Mouse (Mus musculus) liver, adult 2 months (tissue): ENCODE results near the gene Flcn.

ENCODE experiments used
- CTCF ChIP-seq: fragments of 200-500 bp; IDR thresholded peaks from 2 replicates; pipeline ENCODE4 v1.5.1; 2011; ENCODE audit warnings: low read depth, low read length, control low read depth
- POLR2A ChIP-seq: fragments of 200-500 bp; IDR thresholded peaks from 2 replicates; pipeline ENCODE4 v1.6.1; 2011; ENCODE audit warnings: low read length, control low read depth; ENCODE audit not compliant: insufficient read depth; ENCODE audit errors: extremely low read depth

GRCm38 (mm10) chr11:59772291-59772690 is 37.5 kb downstream of the Flcn start:
- TF ChIP-seq CTCF (no peak), POLR2A (no peak)
